Mouse (Mus musculus): Measurements from ENCODE around the gene Igf2bp3. TPM values are rescaled to one million over a fixed set of nuclear protein-coding genes. Genes with fewer than 3 reads are reported as not detected.
"Not testable (repeated sequence)": the region's sequence is repeated elsewhere in the genome, so short reads cannot be mapped to it uniquely, and the experiment has no call there.

Igf2bp3 gene
- total RNA-seq (2015) (0.02 and 0.05 TPM in 2 replicates), total RNA-seq (2017) (not detected in 2 replicates)

GRCm38 (mm10) chr6:49214928-49215747, at the start of gene Igf2bp3:
Gene Igf2bp3 (minus strand): TSS chr6:49214957.
- no peak for ATAC-seq (ENCODE audit: poor library complexity, severe bottlenecking)

GRCm38 (mm10) chr6:49264446-49264845, 49.7 kb upstream of the Igf2bp3 start:
- ATAC-seq (ENCODE audit: poor library complexity, severe bottlenecking), result not testable (repeated sequence)

- ATAC-seq (ENCODE audit: poor library complexity, severe bottlenecking), result peak; percentile 93
Measured at GRCm38 (mm10) chr6:49263847-49264243, 49.1 kb upstream of the Igf2bp3 start, which contains the start of gene Tra2a. Gene Tra2a (minus strand): TSS chr6:49264033.

GRCm38 (mm10) chr6:49263081-49263846, 48.5 kb upstream of the Igf2bp3 start:
- ATAC-seq (ENCODE audit: poor library complexity, severe bottlenecking), result peak; percentile 46

GRCm38 (mm10) chr6:49262421-49262820, 47.7 kb upstream of the Igf2bp3 start:
- ATAC-seq (ENCODE audit: poor library complexity, severe bottlenecking), result no peak

- no peak for ATAC-seq (ENCODE audit: poor library complexity, severe bottlenecking)
Measured at GRCm38 (mm10) chr6:49259711-49260110, 45.0 kb upstream of the Igf2bp3 start.

GRCm38 (mm10) chr6:49257880-49258279, 43.1 kb upstream of the Igf2bp3 start:
- ATAC-seq (ENCODE audit: poor library complexity, severe bottlenecking), result no peak

- ATAC-seq (ENCODE audit: poor library complexity, severe bottlenecking), result no peak
Measured at GRCm38 (mm10) chr6:49252207-49252606, 37.5 kb upstream of the Igf2bp3 start.

- ATAC-seq (ENCODE audit: poor library complexity, severe bottlenecking), result no peak
Measured at GRCm38 (mm10) chr6:49251199-49251598, 36.4 kb upstream of the Igf2bp3 start.

GRCm38 (mm10) chr6:49247246-49247645, 32.5 kb upstream of the Igf2bp3 start:
- ATAC-seq (ENCODE audit: poor library complexity, severe bottlenecking), result no peak

- no peak for ATAC-seq (ENCODE audit: poor library complexity, severe bottlenecking)
Measured at GRCm38 (mm10) chr6:49242331-49242730, 27.6 kb upstream of the Igf2bp3 start.

GRCm38 (mm10) chr6:49241562-49241961, 26.8 kb upstream of the Igf2bp3 start:
- ATAC-seq (ENCODE audit: poor library complexity, severe bottlenecking), result no peak

GRCm38 (mm10) chr6:49236331-49236730, 21.6 kb upstream of the Igf2bp3 start:
- ATAC-seq (ENCODE audit: poor library complexity, severe bottlenecking), result peak; percentile 100

GRCm38 (mm10) chr6:49233356-49233755, 18.6 kb upstream of the Igf2bp3 start:
- peak; percentile 66 for ATAC-seq (ENCODE audit: poor library complexity, severe bottlenecking)

GRCm38 (mm10) chr6:49228126-49228679, 13.4 kb upstream of the Igf2bp3 start:
- peak; percentile 64; the same call in 1 of the 2 replicates for ATAC-seq (ENCODE audit: poor library complexity, severe bottlenecking)

- peak; percentile 70; the same call in 1 of the 2 replicates for ATAC-seq (ENCODE audit: poor library complexity, severe bottlenecking)
Measured at GRCm38 (mm10) chr6:49227184-49227735, 12.5 kb upstream of the Igf2bp3 start.

GRCm38 (mm10) chr6:49225728-49226123, 11.0 kb upstream of the Igf2bp3 start:
- ATAC-seq (ENCODE audit: poor library complexity, severe bottlenecking), result no peak

GRCm38 (mm10) chr6:49224923-49225727, 10.4 kb upstream of the Igf2bp3 start:
- ATAC-seq (ENCODE audit: poor library complexity, severe bottlenecking), result no peak

- no peak for ATAC-seq (ENCODE audit: poor library complexity, severe bottlenecking)
Measured at GRCm38 (mm10) chr6:49221906-49222305, 7.1 kb upstream of the Igf2bp3 start.

GRCm38 (mm10) chr6:49219920-49220604, 5.3 kb upstream of the Igf2bp3 start:
- ATAC-seq (ENCODE audit: poor library complexity, severe bottlenecking), result no peak
